Mouse (Mus musculus) C2C12 (cell line): ENCODE results near the gene Pard3.

Experiments
- CTCF ChIP-seq: IDR thresholded peaks from one replicate; pipeline ENCODE4 v1.5.1; 2011; ENCODE audit not compliant: control insufficient read depth, insufficient read depth, insufficient read length
- MYOD1 ChIP-seq: IDR thresholded peaks from one replicate; pipeline ENCODE4 v1.6.1; 2011; ENCODE audit warnings: low read depth; ENCODE audit not compliant: control insufficient read depth, insufficient read length
- USF1 ChIP-seq: IDR thresholded peaks from one replicate; pipeline ENCODE4 v1.6.1; 2011; ENCODE audit warnings: low read depth, mild to moderate bottlenecking, control low read depth, moderate library complexity

- TF ChIP-seq CTCF: no peak
- no peak for TF ChIP-seq USF1
- TF ChIP-seq MYOD1: no peak
Observed at GRCm38 (mm10) chr8:127499720-127500114, 436.0 kb downstream of the Pard3 start.
